Mouse (Mus musculus): ENCODE measurements around the gene Car14. TPM values are rescaled to one million over a fixed set of nuclear protein-coding genes. Genes with fewer than 3 reads are reported as not detected.
A peak's percentile ranks its signal among the peaks of the same experiment; 100 is the strongest.
"Not testable (repeated sequence)": the region's sequence is repeated elsewhere in the genome, so short reads cannot be mapped to it uniquely, and the experiment has no call there.

The Car14 gene
- polyA plus RNA-seq, 1 experiment from 2014 or later: 2.2 TPM

DNA sequence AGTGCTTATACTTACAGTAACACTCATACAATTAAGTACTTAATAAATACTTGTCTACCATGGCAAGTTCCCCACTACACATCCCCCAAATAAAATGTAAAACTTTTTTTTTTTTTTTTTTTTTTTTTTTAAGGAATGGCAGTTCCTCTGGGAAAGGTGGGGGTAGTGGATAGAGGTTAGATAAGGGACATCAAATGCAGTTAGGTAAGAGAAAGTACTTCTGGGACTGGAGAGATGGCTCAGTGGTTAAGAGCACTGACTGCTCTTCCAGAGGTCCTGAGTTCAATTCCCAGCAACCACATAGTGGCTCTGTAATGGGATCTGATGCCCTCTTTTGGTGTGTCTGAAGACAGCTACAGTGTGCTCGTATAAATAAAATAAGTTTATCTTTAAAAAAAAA is 47.4 kb downstream of the Car14 start:
- not testable (repeated sequence) for DNase-seq (ENCODE audit: low spot score)

GRCm38 (mm10) chr3:95856115-95856514 is 48.4 kb downstream of the Car14 start:
- no peak for DNase-seq (ENCODE audit: low spot score)

DNA sequence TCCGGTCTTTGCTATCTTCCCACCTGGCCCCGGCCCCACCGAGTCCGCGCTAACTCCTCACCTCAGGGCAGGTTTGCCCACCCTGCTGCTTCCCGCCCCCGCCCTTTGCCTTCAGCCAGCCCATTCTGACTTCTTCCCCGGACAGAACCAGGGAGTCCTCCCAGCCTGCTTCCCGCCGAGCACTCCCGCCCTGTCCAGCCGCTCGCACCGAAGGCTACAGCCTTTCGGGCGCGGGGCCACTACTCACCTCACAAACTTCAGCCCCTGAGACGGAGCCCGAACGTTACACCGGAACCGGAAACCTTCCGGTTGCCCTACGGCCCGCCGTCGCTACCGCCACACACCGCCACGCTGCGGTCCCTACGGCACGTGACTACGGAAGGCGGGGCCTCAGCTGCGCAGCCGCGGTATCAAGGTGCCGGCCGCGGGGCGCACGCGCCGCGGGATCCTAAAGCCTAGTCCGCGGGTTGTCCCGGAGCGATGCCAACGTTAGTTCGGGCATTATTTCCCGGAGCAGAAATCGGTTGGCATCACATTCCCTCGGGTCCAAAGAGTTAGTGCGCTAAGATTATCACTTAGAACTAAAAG is 48.9 kb downstream of the Car14 start, which contains the start of gene Prpf3:
TSS of gene Prpf3 (minus strand) at position 384 of the 588 bp plus-strand sequence.
- DNase-seq (ENCODE audit: low spot score): peak; percentile 94

DNA sequence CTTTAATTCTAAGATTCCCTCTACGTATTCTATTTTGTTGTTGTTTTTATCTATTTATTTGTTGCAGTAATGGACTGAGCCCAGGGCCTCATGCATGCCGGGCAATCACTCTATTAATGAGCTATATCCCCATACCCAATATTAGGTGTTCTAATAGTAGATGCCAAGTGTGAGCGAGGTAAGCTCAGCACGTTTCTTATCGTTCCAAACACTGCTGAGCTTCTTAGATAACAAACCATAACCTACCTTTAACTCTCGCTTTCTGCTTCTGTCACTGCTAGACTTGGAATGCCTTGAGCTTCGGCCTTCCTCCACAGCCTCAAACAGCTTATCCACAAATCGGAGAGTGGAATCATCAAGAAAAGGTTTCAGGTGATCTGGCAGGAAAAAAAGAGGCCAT is 53.2 kb downstream of the Car14 start:
- no peak for DNase-seq (ENCODE audit: low spot score)

DNA sequence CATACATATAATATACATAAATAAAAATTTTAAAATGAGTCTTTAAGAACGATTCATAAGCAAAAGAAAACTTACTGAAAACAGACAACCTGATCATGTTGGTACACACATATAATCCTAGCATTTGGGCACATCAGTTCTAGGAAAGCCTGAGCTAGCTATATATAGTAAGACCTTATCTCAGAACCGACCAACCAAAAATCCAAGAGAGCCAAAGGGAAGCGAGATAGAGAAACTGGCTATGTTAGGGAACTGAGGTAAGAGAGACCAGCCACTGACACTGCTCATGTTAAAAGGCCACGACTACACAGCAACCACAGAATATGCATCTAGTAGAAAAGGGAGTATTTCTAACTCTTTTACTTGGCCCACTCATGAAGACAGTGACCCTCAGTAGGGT is 53.9 kb downstream of the Car14 start:
- no peak for DNase-seq (ENCODE audit: low spot score)

Other genes starting within 250 kb of the Car14 start
- 81.3 and 91.3 TPM in 2 replicates for gene Mcl1, start 245.9 kb downstream of the Car14 start, polyA plus RNA-seq (2015; fragmentation: Nextera tagmentation; extraction: Ambion mirVana)
- gene Adamtsl4, start 216.8 kb downstream of the Car14 start, polyA plus RNA-seq (2015; fragmentation: Nextera tagmentation; extraction: Ambion mirVana): 0.91 and 2.0 TPM in 2 replicates
- gene Ecm1, start 165.1 kb downstream of the Car14 start, polyA plus RNA-seq (2015; fragmentation: Nextera tagmentation; extraction: Ambion mirVana): 14.0 and 16.8 TPM in 2 replicates
- 43.1 and 47.8 TPM in 2 replicates for gene Tars2, start 144.5 kb downstream of the Car14 start, polyA plus RNA-seq (2015; fragmentation: Nextera tagmentation; extraction: Ambion mirVana)
- 16.2 and 18.8 TPM in 2 replicates for gene Rprd2, start 85.8 kb downstream of the Car14 start, polyA plus RNA-seq (2015; fragmentation: Nextera tagmentation; extraction: Ambion mirVana)
- 46.9 and 49.3 TPM in 2 replicates for gene Prpf3, start 48.8 kb downstream of the Car14 start, polyA plus RNA-seq (2015; fragmentation: Nextera tagmentation; extraction: Ambion mirVana)
- 372 and 418 TPM in 2 replicates for gene Mrps21, start 33.2 kb downstream of the Car14 start, polyA plus RNA-seq (2015; fragmentation: Nextera tagmentation; extraction: Ambion mirVana)
- gene Ciart, start 22.4 kb downstream of the Car14 start, polyA plus RNA-seq (2015; fragmentation: Nextera tagmentation; extraction: Ambion mirVana): 2.7 and 3.2 TPM in 2 replicates
- gene BC028528, start 12.7 kb downstream of the Car14 start, polyA plus RNA-seq (2015; fragmentation: Nextera tagmentation; extraction: Ambion mirVana): 15.9 and 17.7 TPM in 2 replicates
- 27.8 and 32.4 TPM in 2 replicates for gene Aph1a, start 10.7 kb downstream of the Car14 start, polyA plus RNA-seq (2015; fragmentation: Nextera tagmentation; extraction: Ambion mirVana)
- 463 and 541 TPM in 2 replicates for gene Anp32e, start 24.6 kb upstream of the Car14 start, polyA plus RNA-seq (2015; fragmentation: Nextera tagmentation; extraction: Ambion mirVana)
- 36.8 and 37.0 TPM in 2 replicates for gene Plekho1, start 91.3 kb upstream of the Car14 start, polyA plus RNA-seq (2015; fragmentation: Nextera tagmentation; extraction: Ambion mirVana)
- gene Vps45, start 153.8 kb upstream of the Car14 start, polyA plus RNA-seq (2015; fragmentation: Nextera tagmentation; extraction: Ambion mirVana): 58.7 and 61.6 TPM in 2 replicates
- 12.2 and 17.7 TPM in 2 replicates for gene Otud7b, start 199.8 kb upstream of the Car14 start, polyA plus RNA-seq (2015; fragmentation: Nextera tagmentation; extraction: Ambion mirVana)